ENCODE assay signal across 22 mouse cellular contexts in genomic region chr10:59816569-59816968, GRCm38 (mm10).
DNase-seq lines count a peak whose midpoint lies in the region; ATAC-seq and TF ChIP-seq lines count a peak whose summit lies in the region.
"Had no signal": no experiment of that assay in that cellular context is flagged by ENCODE, and none has a peak within 500 bp of the region (broad histone marks: within the 10 kb centered on the region; RNA-seq: fewer than 3 reads in every experiment).

No protein-coding gene starts in this region.

- DNase-seq in cerebellum, postnatal 4 days (ENCODE audit: low spot score in 2 of 2), result no peak
- DNase-seq in layer of hippocampus, adult 8-10 months (ENCODE audit: low spot score in 2 of 2), result peak; percentile 35 to 57
- DNase-seq in layer of hippocampus, adult 9-10 months (ENCODE audit: low spot score), result no peak
- peak; percentile 53 to 81 for DNase-seq in cerebellum, adult 2 months
- peak; percentile 63 for DNase-seq in fat pad, adult 2 months (ENCODE audit: extremely low read depth, low read depth, low spot score)
- no peak for DNase-seq in gastrocnemius, postnatal 25 days
- no peak for DNase-seq in adrenal gland, adult 2 months
- DNase-seq: heart, adult 11 months; heart, postnatal 36 days; kidney, adult 11 months; right cerebral cortex, postnatal 4 days; thymus, postnatal 14 days had no signal

- no peak overlapping the region for H3K4me3 ChIP-seq in cerebellum, adult 2 months (replicated peaks; ENCODE audit: insufficient read depth, low read depth, low read length)
- H3K4me3 ChIP-seq: embryonic facial prominence, embryonic 15.5 days; heart, embryonic 13.5 days; left cerebral cortex, adult 2 months; limb, embryonic 13.5 days had no signal

- 17% methylated on average over 6 of the region's 6 CpGs for WGBS in cerebellum, adult 2 months

- H3K27ac ChIP-seq in cerebellum, adult 2 months (ENCODE audit: insufficient read depth, low read length), result no peak overlapping the region
- H3K27ac ChIP-seq: embryonic facial prominence, embryonic 15.5 days; heart, embryonic 13.5 days; hindbrain, postnatal 0 days; kidney, postnatal 0 days; left cerebral cortex, adult 2 months; limb, embryonic 13.5 days; liver, embryonic 14.5 days had no signal

- no peak for TF ChIP-seq POLR2A in cerebellum, adult 2 months (IDR thresholded peaks at IDR 0.05; ENCODE audit: borderline replicate concordance, insufficient read depth, low read length)

- H3K27me3 ChIP-seq in cerebellum, adult 2 months (ENCODE audit: control insufficient read depth, insufficient read depth, low read length), result no peaks in the 10 kb centered on the region
- H3K27me3 ChIP-seq: embryonic facial prominence, embryonic 15.5 days; heart, embryonic 13.5 days; limb, embryonic 13.5 days had no signal

- H3K4me1 ChIP-seq in cerebellum, adult 2 months (ENCODE audit: control insufficient read depth, insufficient read depth, low read length), result peaks cover 8% of the 10 kb centered on the region; the same call in 1 of the 2 replicates

- TF ChIP-seq CTCF in cerebellum, adult 2 months (IDR thresholded peaks at IDR 0.05; ENCODE audit: borderline replicate concordance, insufficient read depth, low read depth, low read length), result no peak

- peak; percentile 82 for ATAC-seq in cerebellum, adult (ENCODE audit: insufficient number of reproducible peaks, low FRiP score, low TSS enrichment)
- ATAC-seq: CD4-positive, CD25-positive, alpha-beta regulatory T cell, adult 4 months; hindbrain, postnatal 0 days; lung, postnatal 0 days had no signal

Comparison
In these comparisons a context has a peak if more than half of its experiments do, and no peak if none do; other contexts are left out.
1. DNase-seq: peak in layer of hippocampus, adult 8-10 months (2 of 2), cerebellum, adult 2 months (2 of 2) and fat pad, adult 2 months (single experiment); none in cerebellum, postnatal 4 days (0 of 2), layer of hippocampus, adult 9-10 months (single experiment), gastrocnemius, postnatal 25 days (single experiment) and adrenal gland, adult 2 months (single experiment).